Mouse (Mus musculus) neutrophil, adult 83 days (primary cell): ENCODE results near the gene Vegfc. TPM values are rescaled to one million over a fixed set of nuclear protein-coding genes. Genes with fewer than 3 reads are reported as not detected.

Experiments used
- total RNA-seq, 2 experiments: library from RNA; stranded (reverse); gene quantifications; one replicate each; pipeline ENCODE4 v1.2.4; 2023

Gene Vegfc
- under 1 TPM in 1 of 2 experiments, not detected in 1; 0.53 TPM for total RNA-seq

DNA sequence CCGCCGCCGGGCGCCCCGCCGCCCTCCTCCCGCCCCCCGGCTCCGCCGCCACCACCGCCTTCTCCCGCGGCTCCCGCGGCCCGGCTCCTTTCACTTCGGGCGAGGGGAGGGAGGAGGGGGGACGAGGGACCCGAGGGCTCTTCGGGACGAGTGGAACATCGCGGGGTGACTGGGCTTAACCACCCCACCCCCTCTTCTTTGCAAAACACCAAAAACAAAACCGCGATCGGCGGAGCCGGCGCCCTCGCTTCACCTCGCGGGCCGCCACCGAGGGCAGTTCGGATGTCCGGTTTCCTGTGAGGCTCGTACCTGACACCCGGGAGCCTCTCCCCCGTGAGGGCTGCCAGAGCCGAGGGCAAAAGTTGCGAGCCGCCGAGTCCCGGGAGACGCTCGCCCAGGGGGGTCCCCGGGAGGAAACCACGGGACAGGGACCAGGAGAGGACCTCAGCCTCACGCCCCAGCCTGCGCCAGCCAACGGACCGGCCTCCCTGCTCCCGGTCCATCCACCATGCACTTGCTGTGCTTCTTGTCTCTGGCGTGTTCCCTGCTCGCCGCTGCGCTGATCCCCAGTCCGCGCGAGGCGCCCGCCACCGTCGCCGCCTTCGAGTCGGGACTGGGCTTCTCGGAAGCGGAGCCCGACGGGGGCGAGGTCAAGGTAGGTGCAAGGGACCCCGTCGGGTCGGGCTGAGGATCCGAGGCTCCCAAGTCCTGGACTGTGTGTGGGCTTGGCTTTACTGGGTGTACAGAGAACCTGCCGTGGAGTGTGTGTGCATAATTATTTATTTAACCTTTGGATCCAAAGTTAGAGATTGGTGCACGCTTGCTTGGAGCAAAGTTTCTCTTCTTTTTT lies at the start of gene Vegfc:
Gene Vegfc (plus strand): TSS at position 336 of the 850 bp plus-strand sequence.

